Mouse (Mus musculus) MEL (cell line): ENCODE results near the gene H2afv. TPM values are rescaled to one million over a fixed set of nuclear protein-coding genes. Genes with fewer than 3 reads are reported as not detected.

Experiments used
- DNase-seq: peaks from one replicate; pipeline ENCODE4 v3.0.0; 2011; ENCODE audit warnings: low read depth, low spot score
- H3K27ac ChIP-seq: 2 replicates; pipeline ENCODE4 v1.5.1; 2012; ENCODE audit warnings: low read depth, mild to moderate bottlenecking, control low read depth, low read length, moderate library complexity; ENCODE audit not compliant: control insufficient read depth
- H3K27me3 ChIP-seq, 2 experiments: fragments of 150-350 bp in 1 of 2; sonication (generic) in 1 of 2; 2 replicates each; pipeline ENCODE4 v1.6.1; 2012; ENCODE audit warnings: low read length in 2 of 2, mild to moderate bottlenecking in 2 of 2, improper control_type of control experiment in 1 of 2, moderate library complexity in 1 of 2; ENCODE audit not compliant: insufficient read depth in 2 of 2, control insufficient read depth in 1 of 2
- H3K36me3 ChIP-seq, 2 experiments: 2 replicates each; pipeline ENCODE4 v1.6.1; 2012 to 2014; ENCODE audit warnings: low read length in 2 of 2, improper control_type of control experiment in 1 of 2, inconsistent platforms in 1 of 2, mild to moderate bottlenecking in 1 of 2; ENCODE audit not compliant: insufficient read depth in 2 of 2, control insufficient read depth in 1 of 2
- H3K4me1 ChIP-seq, 2 experiments: fragments of 150-350 bp in 1 of 2; sonication (generic) in 1 of 2; 2 replicates each; pipeline ENCODE4 v1.6.1; 2012; ENCODE audit warnings: low read length in 2 of 2, improper control_type of control experiment in 1 of 2, mild to moderate bottlenecking in 1 of 2; ENCODE audit not compliant: insufficient read depth in 2 of 2, control insufficient read depth in 1 of 2
- H3K4me3 ChIP-seq, 2 experiments: fragments of 150-350 bp in 1 of 2; sonication (generic) in 1 of 2; 2 replicates each; pipeline ENCODE4 v1.5.1; 2012; ENCODE audit warnings: low read depth in 2 of 2, low read length in 2 of 2, mild to moderate bottlenecking in 2 of 2, moderate library complexity in 2 of 2, control low read depth in 1 of 2, improper control_type of control experiment in 1 of 2; ENCODE audit not compliant: control insufficient read depth in 1 of 2, insufficient read depth in 1 of 2
- H3K79me2 ChIP-seq: 2 replicates; pipeline ENCODE4 v1.6.1; 2012; ENCODE audit warnings: mild to moderate bottlenecking, low read length, moderate library complexity; ENCODE audit not compliant: control insufficient read depth, poor library complexity, insufficient read depth
- H3K9ac ChIP-seq: 2 replicates; pipeline ENCODE4 v1.6.1; 2012; ENCODE audit warnings: low read depth, mild to moderate bottlenecking, control low read depth, low read length, moderate library complexity; ENCODE audit not compliant: control insufficient read depth, poor library complexity, severe bottlenecking
- H3K9me3 ChIP-seq: fragments of 150-350 bp; sonication (generic); replicated peaks from 2 replicates; pipeline ENCODE4 v1.6.1; 2012; ENCODE audit warnings: mild to moderate bottlenecking, low read length, improper control_type of control experiment, moderate library complexity; ENCODE audit not compliant: insufficient read depth
- BHLHE40 ChIP-seq: IDR thresholded peaks from 2 replicates; pipeline ENCODE4 v1.6.1; 2012; ENCODE audit warnings: low read depth, mild to moderate bottlenecking, inconsistent platforms, low read length, improper control_type of control experiment, borderline replicate concordance
- CTCF ChIP-seq, 3 experiments: IDR thresholded peaks in 2 of 3; conservative IDR thresholded peaks in 1 of 3; 2 replicates each; pipeline ENCODE4 v1.5.1; 2011 to 2012; ENCODE audit warnings: low read length in 3 of 3, low read depth in 2 of 3, mild to moderate bottlenecking in 2 of 3, improper control_type of control experiment in 1 of 3, inconsistent platforms in 1 of 3, mixed read lengths in 1 of 3, moderate library complexity in 1 of 3; ENCODE audit not compliant: control insufficient read depth in 1 of 3, insufficient read depth in 1 of 3, poor library complexity in 1 of 3, severe bottlenecking in 1 of 3
- EP300 ChIP-seq, 2 experiments: IDR thresholded peaks; 2 replicates each; pipeline ENCODE4 v1.6.1; 2011; ENCODE audit warnings: improper control_type of control experiment in 2 of 2, low read length in 2 of 2, low read depth in 1 of 2, mild to moderate bottlenecking in 1 of 2
- ETS1 ChIP-seq: IDR thresholded peaks from 2 replicates; pipeline ENCODE4 v1.6.1; 2012; ENCODE audit warnings: low read depth, mild to moderate bottlenecking, inconsistent platforms, low read length, improper control_type of control experiment, moderate library complexity
- GABPA ChIP-seq: IDR thresholded peaks from 2 replicates; pipeline ENCODE4 v1.6.1; 2012; ENCODE audit warnings: low read depth, mild to moderate bottlenecking, inconsistent platforms, low read length, improper control_type of control experiment, moderate library complexity
- HCFC1 ChIP-seq: IDR thresholded peaks from 2 replicates; pipeline ENCODE4 v1.6.1; 2012; ENCODE audit warnings: low read depth, mild to moderate bottlenecking, inconsistent platforms, low read length, improper control_type of control experiment, moderate library complexity
- MAX ChIP-seq: IDR thresholded peaks from 2 replicates; pipeline ENCODE4 v1.6.1; 2011; ENCODE audit warnings: low read length, improper control_type of control experiment
- MAZ ChIP-seq: IDR thresholded peaks from 2 replicates; pipeline ENCODE4 v1.6.1; 2012; ENCODE audit warnings: low read depth, mild to moderate bottlenecking, inconsistent platforms, low read length, improper control_type of control experiment
- MEF2A ChIP-seq: IDR thresholded peaks from 2 replicates; pipeline ENCODE4 v1.6.1; 2014; ENCODE audit warnings: low read depth, mild to moderate bottlenecking, inconsistent platforms, low read length, improper control_type of control experiment; ENCODE audit not compliant: poor library complexity, insufficient replicate concordance, severe bottlenecking; ENCODE audit errors: extremely low read depth
- MXI1 ChIP-seq: IDR thresholded peaks from 2 replicates; pipeline ENCODE4 v1.6.1; 2011; ENCODE audit warnings: mild to moderate bottlenecking, low read depth, low read length, improper control_type of control experiment
- MYB ChIP-seq: IDR thresholded peaks from 2 replicates; pipeline ENCODE4 v1.6.1; 2011; ENCODE audit warnings: mild to moderate bottlenecking, low read depth, low read length, improper control_type of control experiment
- POLR2A ChIP-seq, 2 experiments: IDR thresholded peaks; 2 replicates each; pipeline ENCODE4 v1.6.1; 2011 to 2012; ENCODE audit warnings: low read length in 2 of 2, mild to moderate bottlenecking in 2 of 2, control low read depth in 1 of 2, improper control_type of control experiment in 1 of 2, low read depth in 1 of 2, moderate library complexity in 1 of 2; ENCODE audit not compliant: control insufficient read depth in 1 of 2, insufficient read depth in 1 of 2, poor library complexity in 1 of 2
- POLR2AphosphoS2 ChIP-seq: IDR thresholded peaks from 2 replicates; pipeline ENCODE4 v1.6.1; 2011; ENCODE audit warnings: low read length, improper control_type of control experiment
- POLR2AphosphoS5 ChIP-seq: IDR thresholded peaks from 2 replicates; pipeline ENCODE4 v1.6.1; 2012; ENCODE audit warnings: low read depth, borderline replicate concordance, mild to moderate bottlenecking, inconsistent platforms, low read length, moderate library complexity, mixed read lengths
- TBP ChIP-seq: IDR thresholded peaks from 2 replicates; pipeline ENCODE4 v1.8.0; 2011; ENCODE audit warnings: low read depth, low read length, improper control_type of control experiment
- ZC3H11A ChIP-seq: IDR thresholded peaks from 2 replicates; pipeline ENCODE4 v1.6.1; 2012; ENCODE audit warnings: low read depth, mild to moderate bottlenecking, inconsistent platforms, low read length, improper control_type of control experiment
- ZKSCAN1 ChIP-seq: IDR thresholded peaks from 2 replicates; pipeline ENCODE4 v1.6.1; 2012; ENCODE audit warnings: low read depth, mild to moderate bottlenecking, inconsistent platforms, low read length, improper control_type of control experiment, moderate library complexity
- ZNF384 ChIP-seq: IDR thresholded peaks from 2 replicates; pipeline ENCODE4 v1.6.1; 2012; ENCODE audit warnings: low read depth, mild to moderate bottlenecking, inconsistent platforms, low read length, improper control_type of control experiment
- polyA plus RNA-seq, 2 experiments: library from polyadenylated mRNA; stranded (reverse) in 1 of 2; unstranded in 1 of 2; fragments of >175 nt in 1 of 2; fragments of >200 nt in 1 of 2; gene quantifications; 2 replicates each; pipeline versions ENCODE4 v1.2.1 to v1.2.4; 2012; ENCODE audit warnings: low replicate concordance in 2 of 2, low read depth in 1 of 2; ENCODE audit not compliant: insufficient read length in 2 of 2, insufficient read depth in 1 of 2, missing spikeins in 1 of 2
- total RNA-seq: library from RNA; depleted of rRNA; stranded (reverse); fragments of 300-350 nt; gene quantifications from 2 replicates; pipeline ENCODE4 v1.2.3, GENCODE M21; 2012

Gene H2afv
- total and polyA plus RNA-seq, 3 experiments: 97.2 to 159 TPM; not detected in 1

- Histone ChIP-seq H3K9ac (peak overlapping the region; percentile 91), H3K27me3 (no peaks in the 10 kb centered on the region), H3K36me3 (peaks cover 4 to 11% of the 10 kb centered on the region in 2 experiments), H3K9me3 (no peaks in the 10 kb centered on the region), H3K4me1 (peaks cover 5 to 7% of the 10 kb centered on the region in 2 experiments; a peak in 2 of 4 replicates)
- DNase-seq: peak; percentile 80
- TF ChIP-seq HCFC1 (0 out of 2 replicates have a peak, but pooled peaks have one; percentile 9), BHLHE40 (0 out of 2 replicates have a peak, but pooled peaks have one; percentile 39), MAX (peak; percentile 5; the same call in 1 of the 2 replicates), POLR2AphosphoS2 (no peak), ZNF384 (peak; percentile 27; the same call in 1 of the 2 replicates), EP300 (IDR thresholded peaks at IDR 0.05; ENCODE audit: low read depth in 1 of 2, low read length in 2 of 2) (peak in 1 of 2 experiments; percentile 9; a peak in 1 of 4 replicates), ETS1 (0 out of 2 replicates have a peak, but pooled peaks have one; percentile 9), POLR2A (IDR thresholded peaks at IDR 0.05; ENCODE audit: control insufficient read depth in 1 of 2, insufficient read depth in 1 of 2, low read depth in 1 of 2, low read length in 2 of 2, poor library complexity in 1 of 2) (no peak), TBP (0 out of 2 replicates have a peak, but pooled peaks have one; percentile 42)
- TF ChIP-seq, all 39 proteins: peak for 7
- peaks cover 2% of the 10 kb centered on the region for H3K79me2 ChIP-seq
- peak overlapping the region; percentile 76 for H3K27ac ChIP-seq
- H3K4me3 ChIP-seq: peak overlapping the region; percentile 78 to 91
Observed at GRCm38 (mm10) chr11:6443102-6443501, 1.1 kb downstream of the H2afv start.

GRCm38 (mm10) chr11:6442566-6442965 is 1.7 kb downstream of the H2afv start:
- Histone ChIP-seq H3K9ac (0 out of 2 replicates have a peak overlapping the region, but pooled peaks have one; percentile 91), H3K9me3 (no peaks in the 10 kb centered on the region)
- TF ChIP-seq MEF2A: no peak
- no peak for TF ChIP-seq POLR2A (IDR thresholded peaks at IDR 0.05; ENCODE audit: control insufficient read depth in 1 of 2, insufficient read depth in 1 of 2, low read depth in 1 of 2, low read length in 2 of 2, poor library complexity in 1 of 2)
- no peak for TF ChIP-seq POLR2AphosphoS5
- TF ChIP-seq CTCF (IDR thresholded peaks at IDR 0.05 in 2 of 3, conservative IDR thresholded peaks at IDR 0.05 in 1 of 3; ENCODE audit: control insufficient read depth in 1 of 3, insufficient read depth in 1 of 3, low read depth in 2 of 3, low read length in 3 of 3, poor library complexity in 1 of 3, severe bottlenecking in 1 of 3): no peak
- TF ChIP-seq EP300 (IDR thresholded peaks at IDR 0.05; ENCODE audit: low read depth in 1 of 2, low read length in 2 of 2): no peak
- TF ChIP-seq ZKSCAN1: no peak
- TF ChIP-seq POLR2AphosphoS2: no peak
- no peak for TF ChIP-seq GABPA
- TF ChIP-seq MXI1: no peak
- no peak for TF ChIP-seq BHLHE40
- no peak for TF ChIP-seq MYB
- TF ChIP-seq ETS1: no peak
- no peak for TF ChIP-seq MAZ
- no peak for TF ChIP-seq ZC3H11A
- TF ChIP-seq, all 39 proteins: peak for 0
- no peaks in the 10 kb centered on the region for H3K27me3 ChIP-seq
- peaks cover 2% of the 10 kb centered on the region for H3K79me2 ChIP-seq
- no peak for DNase-seq
- H3K27ac ChIP-seq: no peak overlapping the region
- H3K4me1 ChIP-seq: peaks cover 5 to 7% of the 10 kb centered on the region in 2 experiments; a peak in 2 of 4 replicates
- peak overlapping the region in 1 of 2 experiments; percentile 91; a peak in 1 of 4 replicates for H3K4me3 ChIP-seq
- peaks cover 4 to 11% of the 10 kb centered on the region in 2 experiments for H3K36me3 ChIP-seq
